Mouse (Mus musculus): ENCODE measurements around the gene Map2k4.

- TF ChIP-seq POLR2A (IDR thresholded peaks at IDR 0.05; ENCODE audit: borderline replicate concordance, extremely low read depth, insufficient read depth, insufficient read length, poor library complexity, severe bottlenecking) (no peak), CTCF (IDR thresholded peaks at IDR 0.05; ENCODE audit: borderline replicate concordance, extremely low read depth, insufficient read depth, insufficient read length) (no peak)
Observed at GRCm38 (mm10) chr11:65807601-65808000, 19.5 kb upstream of the Map2k4 start.

Data from brain, embryonic 14.5 days (tissue).